Mouse (Mus musculus): ENCODE measurements around the gene Pyroxd2. TPM values are rescaled to one million over a fixed set of nuclear protein-coding genes. Genes with fewer than 3 reads are reported as not detected.

Gene Pyroxd2
- polyA plus RNA-seq, 1 experiment from 2014 or later: 0.52 TPM

DNA sequence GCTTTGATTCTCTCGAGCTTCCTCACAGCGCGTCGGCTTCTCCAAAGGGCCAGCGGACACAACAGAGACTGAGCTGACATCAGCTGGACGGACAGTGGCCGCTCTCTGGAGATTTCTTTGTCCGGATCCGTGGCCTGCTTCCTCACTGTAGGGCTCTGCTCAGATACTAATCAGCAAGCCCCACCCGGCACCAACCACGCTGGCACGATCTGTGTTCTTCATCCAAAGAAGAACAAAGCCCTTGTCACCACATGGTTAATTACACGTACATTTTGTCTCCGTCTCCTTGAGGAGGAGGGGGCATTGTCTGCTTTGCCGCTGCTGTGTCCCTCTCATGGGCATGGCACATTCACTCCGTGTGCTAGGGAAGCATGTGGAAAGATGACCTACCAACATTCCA, 9.3 kb downstream of the Pyroxd2 start:
- Histone ChIP-seq H3K4me3 (ENCODE audit: low read depth, low read length) (no peak overlapping the region), H3K36me3 (replicated peaks; ENCODE audit: control insufficient read depth, insufficient read depth, low read depth, low read length) (no peaks in the 10 kb centered on the region), H3K27me3 (ENCODE audit: control insufficient read depth, insufficient read depth, low read length) (no peaks in the 10 kb centered on the region), H3K4me1 (ENCODE audit: control insufficient read depth, insufficient read depth, low read length) (no peaks in the 10 kb centered on the region), H3K27ac (replicated peaks; ENCODE audit: low read depth, low read length) (no peak overlapping the region), H3K9me3 (replicated peaks; ENCODE audit: control insufficient read depth, low read length) (no peaks in the 10 kb centered on the region), H3K4me2 (ENCODE audit: low read depth, low read length) (no peak overlapping the region), H3K9ac (replicated peaks; ENCODE audit: low read length) (no peak overlapping the region)
- WGBS: 75% methylated on average over 16 of the region's 16 CpGs
- ATAC-seq (replicated peaks; ENCODE audit: insufficient number of reproducible peaks, low FRiP score, low TSS enrichment, low read depth) (no peak), DNase-seq (ENCODE audit: low spot score) (no peak)

DNA sequence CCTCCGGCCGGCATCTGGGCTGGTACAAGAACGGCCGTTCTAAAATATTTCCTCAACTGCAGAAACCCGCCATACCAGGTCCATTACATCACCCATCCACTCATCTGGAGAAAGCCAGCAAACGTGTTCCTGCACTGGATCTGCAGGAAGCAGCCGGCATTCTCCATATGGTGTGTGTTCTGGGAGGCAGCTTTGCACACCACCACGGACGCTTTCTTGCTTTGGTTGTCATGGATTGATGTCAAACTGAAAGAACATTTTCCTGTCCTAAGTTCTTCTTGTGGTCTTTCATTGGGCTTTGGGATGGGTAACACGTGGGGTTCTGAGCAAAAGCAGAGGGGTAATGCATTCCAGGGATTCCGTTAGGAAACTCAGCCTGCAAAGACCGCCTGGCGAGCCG, 10.7 kb downstream of the Pyroxd2 start:
- DNase-seq (ENCODE audit: low spot score) (no peak), ATAC-seq (replicated peaks; ENCODE audit: insufficient number of reproducible peaks, low FRiP score, low TSS enrichment, low read depth) (no peak)
- Histone ChIP-seq H3K27ac (replicated peaks; ENCODE audit: low read depth, low read length) (no peak overlapping the region), H3K36me3 (replicated peaks; ENCODE audit: control insufficient read depth, insufficient read depth, low read depth, low read length) (no peaks in the 10 kb centered on the region), H3K27me3 (ENCODE audit: control insufficient read depth, insufficient read depth, low read length) (no peaks in the 10 kb centered on the region), H3K4me2 (ENCODE audit: low read depth, low read length) (no peak overlapping the region), H3K4me3 (ENCODE audit: low read depth, low read length) (no peak overlapping the region), H3K9me3 (replicated peaks; ENCODE audit: control insufficient read depth, low read length) (no peaks in the 10 kb centered on the region), H3K4me1 (ENCODE audit: control insufficient read depth, insufficient read depth, low read length) (no peaks in the 10 kb centered on the region), H3K9ac (replicated peaks; ENCODE audit: low read length) (no peak overlapping the region)
- 74% methylated on average over 14 of the region's 14 CpGs for WGBS

DNA sequence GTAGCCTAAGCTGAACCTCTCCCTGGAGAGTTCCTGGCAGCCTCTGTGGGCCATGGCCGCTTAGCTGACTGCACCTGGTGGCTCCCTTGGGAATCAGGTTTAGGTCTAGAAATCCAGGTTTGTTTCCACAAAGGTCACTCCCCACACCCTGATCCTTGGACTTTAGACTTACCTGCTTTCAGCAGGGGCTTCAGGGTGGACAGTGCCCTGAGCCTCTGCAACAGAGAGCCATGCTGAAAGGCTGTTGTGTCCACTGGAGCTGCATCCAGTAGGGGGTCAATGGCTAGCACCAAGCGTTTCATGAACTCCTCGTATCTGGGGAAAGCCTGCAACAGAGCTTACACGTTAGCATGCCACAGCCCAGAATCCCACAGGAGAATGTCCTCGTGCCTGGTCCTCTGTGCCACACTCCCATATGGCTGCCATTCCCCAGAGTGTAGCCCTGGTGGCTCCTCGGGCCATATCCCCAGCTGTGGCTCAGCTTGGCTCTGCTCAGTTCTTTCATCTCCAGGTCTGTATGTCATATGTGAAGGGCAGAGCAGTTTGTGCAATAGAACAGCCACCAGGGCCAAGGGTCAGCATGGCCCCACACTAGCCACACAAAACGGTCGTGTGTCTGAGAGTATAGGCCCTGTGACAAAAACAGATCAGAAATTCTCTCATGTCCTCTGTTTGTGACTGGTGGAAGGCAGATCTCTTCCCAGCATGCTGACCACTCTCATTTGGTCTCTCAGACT, 12.2 kb downstream of the Pyroxd2 start:
- Histone ChIP-seq H3K9me3 (replicated peaks; ENCODE audit: control insufficient read depth, low read length) (no peaks in the 10 kb centered on the region), H3K36me3 (replicated peaks; ENCODE audit: control insufficient read depth, insufficient read depth, low read depth, low read length) (no peaks in the 10 kb centered on the region), H3K4me3 (ENCODE audit: low read depth, low read length) (no peak overlapping the region), H3K27ac (replicated peaks; ENCODE audit: low read depth, low read length) (no peak overlapping the region), H3K4me1 (ENCODE audit: control insufficient read depth, insufficient read depth, low read length) (no peaks in the 10 kb centered on the region), H3K9ac (replicated peaks; ENCODE audit: low read length) (no peak overlapping the region), H3K27me3 (ENCODE audit: control insufficient read depth, insufficient read depth, low read length) (no peaks in the 10 kb centered on the region), H3K4me2 (ENCODE audit: low read depth, low read length) (no peak overlapping the region)
- no peak for DNase-seq (ENCODE audit: low spot score)
- WGBS: 75% methylated on average over 8 of the region's 8 CpGs
- no peak for ATAC-seq (replicated peaks; ENCODE audit: insufficient number of reproducible peaks, low FRiP score, low TSS enrichment, low read depth)

DNA sequence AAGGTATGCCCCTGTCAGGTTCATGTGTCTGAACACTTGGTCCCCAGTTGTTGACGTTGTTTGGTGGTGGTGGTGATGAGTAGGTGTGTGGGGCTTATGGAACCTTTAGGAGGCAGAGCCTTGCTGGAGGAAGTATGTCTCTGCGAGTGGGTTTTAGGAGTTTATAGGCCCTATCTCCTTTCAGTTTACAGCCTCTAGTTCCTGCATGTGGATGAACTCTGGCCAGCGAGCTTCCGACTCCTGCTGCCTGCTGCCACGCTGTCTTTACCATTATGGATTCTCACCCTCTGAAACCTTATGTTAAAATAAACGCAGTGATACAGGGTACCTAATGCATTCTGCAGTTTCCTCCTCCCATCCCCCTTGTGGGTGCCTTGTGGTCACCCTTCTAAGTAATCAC, 12.8 kb downstream of the Pyroxd2 start:
- DNase-seq (ENCODE audit: low spot score) (no peak), ATAC-seq (replicated peaks; ENCODE audit: insufficient number of reproducible peaks, low FRiP score, low TSS enrichment, low read depth) (no peak)
- Histone ChIP-seq H3K4me3 (ENCODE audit: low read depth, low read length) (no peak overlapping the region), H3K4me2 (ENCODE audit: low read depth, low read length) (no peak overlapping the region), H3K36me3 (replicated peaks; ENCODE audit: control insufficient read depth, insufficient read depth, low read depth, low read length) (no peaks in the 10 kb centered on the region), H3K4me1 (ENCODE audit: control insufficient read depth, insufficient read depth, low read length) (no peaks in the 10 kb centered on the region), H3K9me3 (replicated peaks; ENCODE audit: control insufficient read depth, low read length) (no peaks in the 10 kb centered on the region), H3K9ac (replicated peaks; ENCODE audit: low read length) (no peak overlapping the region), H3K27ac (replicated peaks; ENCODE audit: low read depth, low read length) (no peak overlapping the region), H3K27me3 (ENCODE audit: control insufficient read depth, insufficient read depth, low read length) (no peaks in the 10 kb centered on the region)
- 89% methylated on average over 6 of the region's 6 CpGs for WGBS

DNA sequence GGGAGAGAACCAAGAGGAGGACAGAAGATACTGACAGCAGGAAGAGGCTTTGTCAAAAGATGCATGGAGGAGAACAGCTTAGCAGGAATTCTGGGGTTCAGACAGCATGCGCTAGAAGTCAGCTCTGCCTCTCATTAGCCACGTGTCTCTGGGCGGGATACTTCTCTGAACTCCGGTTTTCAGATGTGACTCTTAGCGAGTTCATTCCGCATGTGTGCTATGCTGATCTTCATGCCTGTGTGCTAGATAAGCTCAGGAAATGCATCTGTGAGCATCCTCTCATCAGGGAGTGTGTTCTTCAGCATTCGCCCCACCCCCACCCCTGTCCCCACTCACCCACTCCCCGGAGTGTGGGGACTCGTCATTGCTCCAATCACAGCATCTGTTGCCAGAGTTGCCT, 14.8 kb downstream of the Pyroxd2 start:
- no peak overlapping the region for H3K4me2 ChIP-seq (ENCODE audit: low read depth, low read length)
- H3K27ac ChIP-seq (replicated peaks; ENCODE audit: low read depth, low read length): no peak overlapping the region
- H3K9ac ChIP-seq (replicated peaks; ENCODE audit: low read length): no peak overlapping the region
- WGBS: 57% methylated on average over 9 of the region's 9 CpGs
- H3K4me3 ChIP-seq (ENCODE audit: low read depth, low read length): no peak overlapping the region
- H3K36me3 ChIP-seq (replicated peaks; ENCODE audit: control insufficient read depth, insufficient read depth, low read depth, low read length): no peaks in the 10 kb centered on the region
- no peaks in the 10 kb centered on the region for H3K9me3 ChIP-seq (replicated peaks; ENCODE audit: control insufficient read depth, low read length)
- no peaks in the 10 kb centered on the region for H3K27me3 ChIP-seq (ENCODE audit: control insufficient read depth, insufficient read depth, low read length)
- DNase-seq (ENCODE audit: low spot score) (no peak), ATAC-seq (replicated peaks; ENCODE audit: insufficient number of reproducible peaks, low FRiP score, low TSS enrichment, low read depth) (no peak)
- H3K4me1 ChIP-seq (ENCODE audit: control insufficient read depth, insufficient read depth, low read length): no peaks in the 10 kb centered on the region

DNA sequence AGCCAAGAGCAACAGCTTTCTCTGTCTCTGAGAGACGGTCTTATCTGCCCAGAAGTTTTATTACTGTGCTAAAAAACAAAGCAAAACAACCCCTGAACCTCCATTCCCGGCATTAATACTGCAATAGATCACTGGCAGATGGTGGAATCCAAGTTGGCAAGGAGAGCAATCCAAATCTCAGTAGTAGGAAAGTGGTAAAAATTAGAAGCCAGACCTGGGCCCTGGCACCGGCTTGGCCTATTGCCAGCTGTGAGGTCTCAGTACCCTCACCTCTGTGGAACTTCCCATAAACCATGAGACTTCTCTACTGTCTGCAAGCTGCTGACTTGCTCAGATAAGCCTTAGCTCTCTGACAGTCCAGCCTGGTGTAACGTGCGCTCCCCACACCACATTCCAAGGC, 17.6 kb downstream of the Pyroxd2 start:
- WGBS: 88% methylated on average over 5 of the region's 5 CpGs
- H3K9me3 ChIP-seq (replicated peaks; ENCODE audit: control insufficient read depth, low read length): no peaks in the 10 kb centered on the region
- no peak for DNase-seq (ENCODE audit: low spot score)

DNA sequence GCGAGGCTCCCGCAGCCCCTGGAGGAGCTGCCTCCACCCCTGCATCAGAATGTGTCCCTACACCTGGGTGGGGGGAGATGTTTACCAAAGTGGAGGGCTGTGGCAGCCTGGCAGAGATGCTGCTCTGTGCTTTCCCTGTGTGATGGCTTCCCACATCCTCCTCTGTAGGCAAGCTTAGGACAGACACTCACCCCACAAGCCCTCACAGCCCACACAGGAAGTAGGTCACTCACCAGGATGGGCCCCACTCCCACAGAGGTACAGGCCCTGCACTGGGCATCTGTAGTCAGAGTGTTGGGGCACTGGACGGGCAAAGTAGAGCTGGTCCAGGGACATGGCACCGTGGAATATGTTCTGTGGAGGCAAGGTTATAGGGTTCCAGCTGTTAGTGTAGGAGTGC, 25.2 kb downstream of the Pyroxd2 start:
- H3K27me3 ChIP-seq (ENCODE audit: control insufficient read depth, insufficient read depth, low read length): no peaks in the 10 kb centered on the region
- H3K4me2 ChIP-seq (ENCODE audit: low read depth, low read length): no peak overlapping the region
- no peak for ATAC-seq (replicated peaks; ENCODE audit: insufficient number of reproducible peaks, low FRiP score, low TSS enrichment, low read depth)

More for the DNA sequence above, 17.6 kb downstream of the Pyroxd2 start:
- no peak overlapping the region for H3K9ac ChIP-seq (replicated peaks; ENCODE audit: low read length)
- H3K4me2 ChIP-seq (ENCODE audit: low read depth, low read length): no peak overlapping the region
- no peak overlapping the region for H3K4me3 ChIP-seq (ENCODE audit: low read depth, low read length)
- no peak overlapping the region for H3K27ac ChIP-seq (replicated peaks; ENCODE audit: low read depth, low read length)
- no peaks in the 10 kb centered on the region for H3K4me1 ChIP-seq (ENCODE audit: control insufficient read depth, insufficient read depth, low read length)
- H3K36me3 ChIP-seq (replicated peaks; ENCODE audit: control insufficient read depth, insufficient read depth, low read depth, low read length): no peaks in the 10 kb centered on the region
- no peak for ATAC-seq (replicated peaks; ENCODE audit: insufficient number of reproducible peaks, low FRiP score, low TSS enrichment, low read depth)
- no peaks in the 10 kb centered on the region for H3K27me3 ChIP-seq (ENCODE audit: control insufficient read depth, insufficient read depth, low read length)

DNA sequence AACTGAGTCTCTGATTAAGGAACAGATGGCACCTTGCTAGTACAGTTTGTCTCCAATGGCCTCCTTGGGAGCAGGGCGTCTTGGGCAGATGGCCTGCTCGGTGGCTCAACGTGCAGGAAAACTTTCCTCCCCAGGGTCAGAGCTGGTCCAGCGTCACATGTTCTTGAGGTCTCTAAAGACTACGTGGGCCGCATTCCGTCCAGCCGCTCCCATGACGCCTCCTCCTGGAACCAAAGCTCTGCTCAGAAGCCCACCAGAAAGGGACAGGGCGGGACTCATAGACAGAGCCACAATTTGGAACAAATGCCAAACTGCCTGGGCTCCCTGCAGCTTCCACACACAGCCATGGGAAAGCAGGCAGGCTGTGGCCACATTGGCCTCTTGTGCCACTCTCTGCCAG, 25.8 kb downstream of the Pyroxd2 start:
- Histone ChIP-seq H3K4me3 (ENCODE audit: low read depth, low read length) (no peak overlapping the region), H3K27me3 (ENCODE audit: control insufficient read depth, insufficient read depth, low read length) (no peaks in the 10 kb centered on the region), H3K9ac (replicated peaks; ENCODE audit: low read length) (no peak overlapping the region), H3K36me3 (replicated peaks; ENCODE audit: control insufficient read depth, insufficient read depth, low read depth, low read length) (no peaks in the 10 kb centered on the region), H3K9me3 (replicated peaks; ENCODE audit: control insufficient read depth, low read length) (no peaks in the 10 kb centered on the region), H3K27ac (replicated peaks; ENCODE audit: low read depth, low read length) (no peak overlapping the region), H3K4me2 (ENCODE audit: low read depth, low read length) (no peak overlapping the region), H3K4me1 (ENCODE audit: control insufficient read depth, insufficient read depth, low read length) (no peaks in the 10 kb centered on the region)
- 90% methylated on average over 10 of the region's 10 CpGs for WGBS
- DNase-seq (ENCODE audit: low spot score): no peak
- no peak for ATAC-seq (replicated peaks; ENCODE audit: insufficient number of reproducible peaks, low FRiP score, low TSS enrichment, low read depth)

More for the DNA sequence above, 25.2 kb downstream of the Pyroxd2 start:
- no peak overlapping the region for H3K27ac ChIP-seq (replicated peaks; ENCODE audit: low read depth, low read length)
- no peak for DNase-seq (ENCODE audit: low spot score)
- no peaks in the 10 kb centered on the region for H3K9me3 ChIP-seq (replicated peaks; ENCODE audit: control insufficient read depth, low read length)
- H3K9ac ChIP-seq (replicated peaks; ENCODE audit: low read length): no peak overlapping the region
- H3K36me3 ChIP-seq (replicated peaks; ENCODE audit: control insufficient read depth, insufficient read depth, low read depth, low read length): no peaks in the 10 kb centered on the region
- H3K4me3 ChIP-seq (ENCODE audit: low read depth, low read length): no peak overlapping the region
- no peaks in the 10 kb centered on the region for H3K4me1 ChIP-seq (ENCODE audit: control insufficient read depth, insufficient read depth, low read length)
- 91% methylated on average over 4 of the region's 4 CpGs for WGBS
